Mouse (Mus musculus): ENCODE measurements around the gene Prpf8. TPM values are rescaled to one million over a fixed set of nuclear protein-coding genes. Genes with fewer than 3 reads are reported as not detected.

Gene Prpf8
- total and polyA plus RNA-seq, 3 experiments, result 187 to 345 (median 246) TPM

DNA sequence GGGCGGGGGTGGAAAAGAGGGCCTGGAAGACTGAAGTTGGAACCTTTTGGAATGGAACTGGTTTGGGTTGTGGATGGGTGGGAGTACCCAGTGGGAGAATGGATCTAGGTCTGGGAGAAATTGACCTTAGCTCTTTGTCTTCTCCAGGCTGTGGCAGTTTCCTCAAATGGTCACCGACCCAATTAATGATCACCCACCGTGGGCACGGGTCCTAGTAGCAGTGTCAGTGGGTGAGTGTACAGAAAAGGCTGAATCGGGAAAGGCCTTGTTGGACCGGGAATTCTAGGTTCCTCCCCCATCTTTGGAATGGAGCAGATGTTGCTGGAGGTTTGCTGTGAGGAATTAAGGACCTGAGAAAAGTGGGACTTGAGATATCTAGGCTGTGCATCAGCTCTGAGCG is 18.2 kb upstream of the Prpf8 start:
- H3K4me2 ChIP-seq (ENCODE audit: insufficient read depth, low read depth, poor library complexity, severe bottlenecking), result no peak overlapping the region
- H3K79me2 ChIP-seq (replicated peaks; ENCODE audit: control insufficient read depth, extremely low read depth, insufficient read depth, poor library complexity, severe bottlenecking), result no peaks in the 10 kb centered on the region; the same call in 1 of the 2 replicates
- TF ChIP-seq TBP (conservative IDR thresholded peaks at IDR 0.05; ENCODE audit: low read depth, low read length), result no peak
- no peak for TF ChIP-seq TCF12 (IDR thresholded peaks at IDR 0.05; ENCODE audit: low read depth, low read length)
- no peak for TF ChIP-seq ETS1 (conservative IDR thresholded peaks at IDR 0.05; ENCODE audit: low read depth, low read length)
- no peak overlapping the region for H3K4me3 ChIP-seq (replicated peaks in 1 of 3; ENCODE audit: low read depth in 2 of 3, low read length in 2 of 3, poor library complexity in 1 of 3)
- dilution Hi-C loops (cut with MboI; ENCODE audit: extremely low pct_ligation_motif_present, extremely low pct_unique_long_range_greater_than_20kb, low sequenced_read_pairs), result no loop called here
- H3K9me3 ChIP-seq (replicated peaks; ENCODE audit: low read length), result peaks cover 12% of the 10 kb centered on the region
- peaks cover 11 to 45% of the 10 kb centered on the region in 2 experiments for H3K4me1 ChIP-seq (ENCODE audit: control insufficient read depth in 1 of 2, insufficient read depth in 2 of 2)
- H3K9ac ChIP-seq (ENCODE audit: insufficient read depth, low read depth), result no peak overlapping the region
- H3K27me3 ChIP-seq (replicated peaks), result no peaks in the 10 kb centered on the region
- peaks cover 20 to 29% of the 10 kb centered on the region in 2 experiments for H3K36me3 ChIP-seq (replicated peaks in 1 of 2; ENCODE audit: control insufficient read depth in 1 of 2, insufficient read depth in 1 of 2, low read length in 1 of 2)
- no peak for DNase-seq (ENCODE audit: extremely low read depth)
- H3K27ac ChIP-seq (ENCODE audit: insufficient read depth, low read depth), result no peak overlapping the region
- in situ Hi-C loops (cut with MboI; ENCODE audit: low pct_ligation_motif_present, low pct_unique_long_range_greater_than_20kb, low sequenced_read_pairs), result no loop called here

DNA sequence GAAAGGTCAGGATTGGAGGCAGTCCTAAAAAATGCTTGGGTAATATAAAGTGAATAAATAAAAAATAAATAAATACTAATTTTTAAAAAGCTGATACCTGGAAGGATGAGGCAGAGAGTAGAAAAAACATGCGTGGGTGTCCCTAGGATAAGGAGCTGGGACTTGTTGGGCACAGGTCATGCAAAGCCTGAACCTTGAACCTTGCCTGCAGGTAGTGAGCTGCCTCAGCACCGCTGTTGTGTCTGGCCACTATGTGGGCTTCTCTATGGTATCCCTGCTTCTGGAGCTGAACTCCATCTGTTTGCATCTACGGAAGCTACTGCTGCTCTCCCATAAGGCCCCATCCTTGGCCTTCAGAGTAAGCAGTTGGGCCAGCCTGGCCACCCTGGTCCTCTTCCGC is 17.4 kb upstream of the Prpf8 start:
- Histone ChIP-seq H3K9ac (ENCODE audit: insufficient read depth, low read depth) (no peak overlapping the region), H3K9me3 (replicated peaks; ENCODE audit: low read length) (peaks cover 12% of the 10 kb centered on the region), H3K4me1 (ENCODE audit: control insufficient read depth in 1 of 2, insufficient read depth in 2 of 2) (peaks cover 5 to 36% of the 10 kb centered on the region in 2 experiments; a peak in 3 of 4 replicates), H3K27me3 (replicated peaks) (no peaks in the 10 kb centered on the region), H3K79me2 (replicated peaks; ENCODE audit: control insufficient read depth, extremely low read depth, insufficient read depth, poor library complexity, severe bottlenecking) (no peaks in the 10 kb centered on the region), H3K4me2 (ENCODE audit: insufficient read depth, low read depth, poor library complexity, severe bottlenecking) (no peak overlapping the region), H3K36me3 (replicated peaks in 1 of 2; ENCODE audit: control insufficient read depth in 1 of 2, insufficient read depth in 1 of 2, low read length in 1 of 2) (peaks cover 15 to 22% of the 10 kb centered on the region in 2 experiments), H3K4me3 (replicated peaks in 1 of 3; ENCODE audit: low read depth in 2 of 3, low read length in 2 of 3, poor library complexity in 1 of 3) (no peak overlapping the region), H3K27ac (ENCODE audit: insufficient read depth, low read depth) (no peak overlapping the region)
- TF ChIP-seq RAD21 (IDR thresholded peaks at IDR 0.05; ENCODE audit: low read depth, low read length) (no peak), ZKSCAN1 (IDR thresholded peaks at IDR 0.05; ENCODE audit: borderline replicate concordance, low read depth, low read length) (no peak), CHD2 (IDR thresholded peaks at IDR 0.05; ENCODE audit: low read length) (no peak), IRF4 (IDR thresholded peaks at IDR 0.05; ENCODE audit: low read depth, low read length) (no peak)
- DNase-seq (ENCODE audit: extremely low read depth), result no peak
- dilution Hi-C loops (cut with MboI; ENCODE audit: extremely low pct_ligation_motif_present, extremely low pct_unique_long_range_greater_than_20kb, low sequenced_read_pairs) (no loop called here), in situ Hi-C loops (cut with MboI; ENCODE audit: low pct_ligation_motif_present, low pct_unique_long_range_greater_than_20kb, low sequenced_read_pairs) (no loop called here)

DNA sequence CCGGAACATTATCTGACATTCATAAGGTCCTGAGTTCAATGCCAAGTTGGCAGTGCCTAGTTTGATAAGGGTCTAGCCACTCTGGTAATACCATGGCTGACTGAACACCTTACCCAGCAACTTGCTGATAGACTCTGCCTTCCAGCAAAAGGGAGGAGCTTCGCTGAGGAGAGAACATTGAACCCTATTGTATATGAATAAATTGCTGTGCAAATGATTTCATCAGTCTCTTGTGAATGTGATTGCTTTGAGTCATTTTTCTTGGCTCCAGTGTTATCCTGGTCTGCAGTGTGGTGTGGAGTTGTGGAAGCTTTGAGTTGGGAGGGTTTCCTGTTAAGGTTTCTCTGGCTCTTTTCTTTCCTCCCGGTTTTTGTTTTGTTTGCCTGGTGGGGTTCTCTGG is 15.9 kb upstream of the Prpf8 start:
- dilution Hi-C loops (cut with MboI; ENCODE audit: extremely low pct_ligation_motif_present, extremely low pct_unique_long_range_greater_than_20kb, low sequenced_read_pairs), result no loop called here
- DNase-seq (ENCODE audit: extremely low read depth), result no peak
- TF ChIP-seq JUN (IDR thresholded peaks at IDR 0.05; ENCODE audit: insufficient read depth, low read depth, low read length) (no peak), CTCF (conservative IDR thresholded peaks at IDR 0.05 in 1 of 2, IDR thresholded peaks at IDR 0.05 in 1 of 2; ENCODE audit: low read depth in 2 of 2, low read length in 2 of 2) (no peak), TBP (conservative IDR thresholded peaks at IDR 0.05; ENCODE audit: low read depth, low read length) (no peak), SMC3 (IDR thresholded peaks at IDR 0.05; ENCODE audit: low read depth, low read length) (no peak), ZNF384 (IDR thresholded peaks at IDR 0.05; ENCODE audit: low read depth, low read length) (no peak)
- H3K27ac ChIP-seq (ENCODE audit: insufficient read depth, low read depth), result no peak overlapping the region
- H3K4me1 ChIP-seq (ENCODE audit: control insufficient read depth in 1 of 2, insufficient read depth in 2 of 2), result peaks cover 2 to 25% of the 10 kb centered on the region in 2 experiments; a peak in 2 of 4 replicates
- in situ Hi-C loops (cut with MboI; ENCODE audit: low pct_ligation_motif_present, low pct_unique_long_range_greater_than_20kb, low sequenced_read_pairs), result no loop called here
- no peak overlapping the region for H3K9ac ChIP-seq (ENCODE audit: insufficient read depth, low read depth)
- no peaks in the 10 kb centered on the region for H3K27me3 ChIP-seq (replicated peaks)
- no peak overlapping the region for H3K4me2 ChIP-seq (ENCODE audit: insufficient read depth, low read depth, poor library complexity, severe bottlenecking)
- no peak overlapping the region for H3K4me3 ChIP-seq (replicated peaks in 1 of 3; ENCODE audit: low read depth in 2 of 3, low read length in 2 of 3, poor library complexity in 1 of 3)
- H3K79me2 ChIP-seq (replicated peaks; ENCODE audit: control insufficient read depth, extremely low read depth, insufficient read depth, poor library complexity, severe bottlenecking), result no peaks in the 10 kb centered on the region
- peaks cover 2 to 8% of the 10 kb centered on the region in 2 experiments for H3K36me3 ChIP-seq (replicated peaks in 1 of 2; ENCODE audit: control insufficient read depth in 1 of 2, insufficient read depth in 1 of 2, low read length in 1 of 2)
- H3K9me3 ChIP-seq (replicated peaks; ENCODE audit: low read length), result peaks cover 9% of the 10 kb centered on the region

Data from CH12.LX (cell line).